Mouse (Mus musculus) mouse embryonic stem cell (cell line): ENCODE data around the gene Gpr156.

Source experiments
- in situ Hi-C, 2 experiments: fragments of 300-500 bp; cut with MboI; formaldehyde crosslinking; loops; 1 replicate in 1 of 2; 3 replicates in 1 of 2; pipeline ENCODE4 v1.14.3; 2019 to 2020; ENCODE audit warnings: low sequenced_read_pairs in 2 of 2, low pct_unique_long_range_greater_than_20kb in 1 of 2, mixed read lengths in 1 of 2; ENCODE audit not compliant: unreplicated experiment in 1 of 2

The Gpr156 gene

GRCm38 (mm10) chr16:37916138-37916817 lies at the start of gene Gpr156:
Gene Gpr156 (plus strand): TSS chr16:37916496.
- in situ Hi-C loops, result loop anchor here in 1 of 2 experiments (10.0 kb wide), 1 partner anchor 221 kb away; no protein-coding TSS in a partner anchor

GRCm38 (mm10) chr16:37867791-37868505 lies 48.3 kb upstream of the Gpr156 start, which contains the start of gene Lrrc58:
Gene Lrrc58 (plus strand): TSS chr16:37868389.
- in situ Hi-C loops, result no loop called here

- in situ Hi-C loops, result no loop called here
Measured at GRCm38 (mm10) chr16:37868506-37869469, 47.5 kb upstream of the Gpr156 start.

DNA sequence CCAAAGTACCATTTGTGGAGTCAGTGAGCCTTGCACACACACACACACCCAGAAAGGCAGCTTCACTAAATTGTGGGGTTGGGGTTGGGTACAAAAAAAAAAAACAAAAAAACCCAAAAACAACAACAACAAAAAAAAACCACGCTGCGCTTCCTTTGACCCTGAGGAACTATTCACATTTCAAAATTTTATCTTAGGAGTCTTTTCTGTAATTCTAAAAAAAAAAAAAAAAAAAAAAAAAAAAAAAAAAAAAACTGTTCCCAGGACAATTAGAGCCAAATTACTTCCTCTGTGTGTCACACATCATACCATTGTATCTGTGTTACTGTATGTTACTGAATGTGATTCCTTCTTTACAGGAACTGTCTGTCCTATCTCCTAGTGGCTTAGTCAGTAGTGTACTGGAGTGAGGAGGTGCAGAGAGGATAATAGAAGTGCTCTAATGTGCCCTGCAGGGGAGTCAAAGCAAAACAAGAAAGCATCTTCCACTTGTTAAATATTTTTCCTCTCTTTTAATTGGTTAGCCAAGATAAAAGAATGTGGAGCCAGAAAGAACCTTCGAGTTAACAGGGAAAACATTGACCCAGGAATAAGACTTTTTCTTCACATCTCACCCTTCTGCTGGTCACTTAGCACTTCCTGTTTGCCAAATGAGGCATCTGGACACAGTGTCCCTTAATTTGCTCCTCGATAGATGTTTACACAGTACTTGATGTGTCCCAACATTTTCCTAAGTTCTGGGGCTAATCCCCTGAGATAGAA lies 46.6 kb upstream of the Gpr156 start:
- in situ Hi-C loops, result no loop called here

DNA sequence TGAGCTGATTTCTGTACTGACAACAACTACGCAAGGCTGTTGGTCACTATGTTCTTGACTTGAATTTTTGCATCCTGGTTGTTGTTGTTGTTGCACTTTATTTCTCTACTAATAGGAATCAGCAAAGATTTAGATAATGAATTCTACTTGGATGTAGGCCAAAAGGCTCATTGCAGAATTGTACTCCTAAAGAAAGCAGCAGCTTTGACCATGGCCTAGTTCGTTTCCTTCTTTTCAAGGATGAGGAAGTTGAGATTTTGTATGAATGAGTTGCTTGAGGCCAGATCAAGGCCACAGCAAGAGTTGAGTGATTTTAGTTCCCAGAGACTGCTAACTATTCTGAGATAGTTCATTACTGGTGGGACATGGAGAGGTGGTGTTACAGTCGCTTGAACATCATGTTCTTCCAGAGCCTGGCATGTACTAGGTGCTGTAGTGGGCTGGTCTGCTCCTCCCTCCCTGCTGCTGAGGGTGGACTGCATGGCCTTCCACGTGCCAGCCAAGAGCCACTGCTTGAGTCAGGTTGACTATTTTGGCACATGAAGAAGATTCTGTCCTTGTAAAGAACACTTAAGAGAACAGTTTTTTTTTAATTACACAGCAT lies 45.1 kb upstream of the Gpr156 start:
- in situ Hi-C loops, result no loop called here

- in situ Hi-C loops, result no loop called here
Measured at GRCm38 (mm10) chr16:37874501-37875235, 41.6 kb upstream of the Gpr156 start.

- in situ Hi-C loops, result no loop called here
Measured at GRCm38 (mm10) chr16:37877406-37877805, 38.9 kb upstream of the Gpr156 start.

- in situ Hi-C loops, result no loop called here
Measured at GRCm38 (mm10) chr16:37878951-37879505, 37.3 kb upstream of the Gpr156 start.

- in situ Hi-C loops, result no loop called here
Measured at GRCm38 (mm10) chr16:37879750-37880419, 36.4 kb upstream of the Gpr156 start.

- in situ Hi-C loops, result no loop called here
Measured at GRCm38 (mm10) chr16:37881168-37881567, 35.1 kb upstream of the Gpr156 start.

DNA sequence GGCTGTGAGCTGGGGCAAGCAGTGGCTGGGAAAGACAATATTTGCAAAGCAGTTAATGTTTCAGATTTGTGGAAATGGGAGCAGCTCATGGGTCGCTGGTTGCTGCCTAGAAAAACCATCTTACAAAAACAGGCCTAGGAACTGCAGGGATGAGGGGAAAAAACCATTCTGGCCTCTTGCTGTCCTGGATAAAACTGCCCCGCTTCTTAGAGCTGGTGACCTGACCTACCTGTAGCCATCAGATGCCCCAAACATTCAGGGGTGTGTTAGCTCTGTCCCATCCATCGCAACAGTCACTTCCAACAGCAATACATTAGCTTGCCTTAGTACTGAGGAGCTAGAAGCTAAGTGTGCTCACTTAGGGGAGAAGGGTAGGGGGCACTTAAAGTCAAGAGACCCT lies 27.3 kb upstream of the Gpr156 start:
- in situ Hi-C loops, result no loop called here

DNA sequence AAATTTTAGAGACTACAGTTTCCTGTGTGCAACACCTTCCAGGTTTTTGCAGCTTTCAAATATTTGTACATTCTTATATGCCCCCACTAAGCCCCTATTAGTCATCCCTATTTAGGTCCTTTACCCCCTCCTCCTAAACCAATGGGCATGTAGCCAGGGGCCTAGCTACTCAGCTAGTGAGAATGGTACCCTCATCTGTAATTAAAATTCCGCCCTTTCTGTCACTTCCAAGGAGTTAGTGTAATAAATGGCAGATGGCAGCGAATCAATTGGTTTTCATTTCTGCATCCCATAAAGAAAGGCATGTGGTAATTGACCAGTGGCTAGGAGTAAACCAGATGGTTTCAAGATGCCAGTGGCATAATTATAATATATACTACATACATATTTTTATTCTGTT lies 23.6 kb upstream of the Gpr156 start:
- in situ Hi-C loops, result no loop called here

- in situ Hi-C loops, result no loop called here
Measured at GRCm38 (mm10) chr16:37893381-37893780, 22.9 kb upstream of the Gpr156 start.

GRCm38 (mm10) chr16:37893942-37894341 lies 22.4 kb upstream of the Gpr156 start:
- in situ Hi-C loops, result no loop called here

- in situ Hi-C loops, result no loop called here
Measured at GRCm38 (mm10) chr16:37898790-37899189, 17.5 kb upstream of the Gpr156 start.

DNA sequence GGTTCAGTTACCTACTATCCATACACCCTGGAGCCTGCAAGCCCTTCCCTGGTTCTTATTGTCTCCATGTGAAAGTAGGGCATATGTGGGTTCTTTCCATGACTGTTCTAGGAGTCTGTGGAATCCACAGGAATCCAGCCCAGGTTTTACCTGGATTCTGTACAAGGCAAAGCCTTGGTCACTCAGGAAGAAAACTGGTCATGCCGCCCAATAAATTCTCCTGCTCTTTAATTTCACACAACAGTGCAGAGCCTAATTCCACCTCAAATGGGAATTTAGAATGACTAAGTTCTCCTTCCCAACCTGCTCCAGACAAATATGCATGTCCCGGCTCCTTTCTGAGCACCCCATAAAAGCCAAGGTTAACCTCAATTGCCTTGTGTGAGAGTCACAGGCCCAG lies 16.9 kb upstream of the Gpr156 start:
- in situ Hi-C loops, result no loop called here
